Mouse (Mus musculus) hindbrain, embryonic 11.5 days (tissue): Measurements from ENCODE around the gene Tshz2. TPM values are rescaled to one million over a fixed set of nuclear protein-coding genes. Genes with fewer than 3 reads are reported as not detected.

Experiments used
- ATAC-seq: fragments of 200-750 bp; cut with Nextera tagmentation; 2 replicates; pipeline ENCODE4 v1.8.0; 2017; ENCODE audit warnings: mild to moderate bottlenecking, moderate TSS enrichment, moderate library complexity; ENCODE audit not compliant: low FRiP score
- DNase-seq: peaks from one replicate; pipeline ENCODE4 v3.0.0-alpha.2; 2015; ENCODE audit warnings: low spot score
- H3K27ac ChIP-seq: fragments of 300-500 bp; sonication (generic); 2 replicates; pipeline ENCODE4 v1.5.1; 2014; ENCODE audit warnings: mild to moderate bottlenecking, low read depth, low read length
- H3K27me3 ChIP-seq: fragments of 300-500 bp; sonication (generic); 2 replicates; pipeline ENCODE4 v1.6.1; 2014; ENCODE audit warnings: mild to moderate bottlenecking, low read length, moderate library complexity, mixed read lengths; ENCODE audit not compliant: control insufficient read depth, insufficient read depth
- H3K36me3 ChIP-seq: fragments of 300-500 bp; sonication (generic); 2 replicates; pipeline ENCODE4 v1.6.1; 2014; ENCODE audit warnings: mild to moderate bottlenecking, low read length, moderate library complexity, mixed read lengths; ENCODE audit not compliant: control insufficient read depth, insufficient read depth
- H3K4me1 ChIP-seq: fragments of 300-500 bp; sonication (generic); replicated peaks from 2 replicates; pipeline ENCODE4 v1.6.1; 2014; ENCODE audit warnings: low read length, mixed read lengths; ENCODE audit not compliant: control insufficient read depth, insufficient read depth
- H3K4me2 ChIP-seq: fragments of 300-500 bp; sonication (generic); replicated peaks from 2 replicates; pipeline ENCODE4 v1.6.1; 2014; ENCODE audit warnings: mild to moderate bottlenecking, low read depth, low read length
- H3K4me3 ChIP-seq: fragments of 300-500 bp; sonication (generic); 2 replicates; pipeline ENCODE4 v1.5.1; 2014; ENCODE audit warnings: low read depth, low read length
- H3K9ac ChIP-seq: fragments of 300-500 bp; sonication (generic); 2 replicates; pipeline ENCODE4 v1.6.1; 2014; ENCODE audit warnings: low read depth, low read length
- H3K9me3 ChIP-seq: fragments of 300-500 bp; sonication (generic); 2 replicates; pipeline ENCODE4 v1.6.1; 2016; ENCODE audit warnings: low read length; ENCODE audit not compliant: control insufficient read depth
- WGBS: fragments of 180-500 bp; shearing (Covaris S2); extraction: QIAGEN DNeasy Blood & Tissue Kit; methylation state at CpG from one replicate; pipeline ENCODE4 v1.1.7; 2014; 5-methylcytosine and 5-hydroxymethylcytosine counted together
- polyA plus RNA-seq: library from polyadenylated mRNA; unstranded; fragments of >200 nt; fragmentation: Nextera tagmentation; extraction: Ambion mirVana; gene quantifications from 2 replicates; pipeline ENCODE4 v1.2.1, GENCODE M21; 2014

The Tshz2 gene
- polyA plus RNA-seq, 1 experiment from 2014 or later = 6.4 TPM

- no peak overlapping the region for H3K4me2 ChIP-seq
- H3K4me3 ChIP-seq = no peak overlapping the region
- no peaks in the 10 kb centered on the region; the same call in none of the 2 replicates for H3K4me1 ChIP-seq
- H3K27ac ChIP-seq = no peak overlapping the region
- H3K9me3 ChIP-seq = no peaks in the 10 kb centered on the region
- H3K9ac ChIP-seq = no peak overlapping the region
- ATAC-seq = no peak
- no peak for DNase-seq
- no peaks in the 10 kb centered on the region for H3K36me3 ChIP-seq
- no peaks in the 10 kb centered on the region for H3K27me3 ChIP-seq
- 70% methylated on average over 4 of the region's 4 CpGs for WGBS
These were observed 3.6 kb downstream of the Tshz2 start for GRCm38 (mm10) chr2:169636414-169636813.

DNA sequence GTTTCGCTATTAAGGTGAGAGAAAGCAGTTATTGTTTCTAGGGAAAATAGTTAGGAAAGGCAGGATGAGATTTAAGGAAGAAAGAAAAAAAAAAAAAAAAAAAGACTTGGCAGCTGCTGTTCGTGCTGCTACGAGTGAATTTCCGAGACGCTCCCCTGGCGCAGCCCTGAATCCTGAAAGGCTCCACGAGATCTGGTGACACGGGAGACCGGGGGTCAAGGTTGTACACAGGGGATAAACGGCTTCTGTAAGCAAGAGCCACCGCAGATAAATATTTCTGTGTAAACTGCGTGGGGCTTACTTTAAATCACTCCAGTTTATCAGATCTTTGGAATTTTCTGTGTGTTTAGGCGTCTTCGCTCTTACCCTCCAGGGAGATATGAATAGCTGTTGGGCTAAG is 8.7 kb downstream of the Tshz2 start:
- 73% methylated on average over 14 of the region's 14 CpGs for WGBS
- Histone ChIP-seq H3K27ac (no peak overlapping the region), H3K4me3 (no peak overlapping the region), H3K9ac (no peak overlapping the region), H3K4me1 (no peaks in the 10 kb centered on the region; the same call in 1 of the 2 replicates), H3K4me2 (no peak overlapping the region), H3K9me3 (no peaks in the 10 kb centered on the region), H3K36me3 (no peaks in the 10 kb centered on the region), H3K27me3 (no peaks in the 10 kb centered on the region)
- DNase-seq = no peak
- ATAC-seq = no peak

DNA sequence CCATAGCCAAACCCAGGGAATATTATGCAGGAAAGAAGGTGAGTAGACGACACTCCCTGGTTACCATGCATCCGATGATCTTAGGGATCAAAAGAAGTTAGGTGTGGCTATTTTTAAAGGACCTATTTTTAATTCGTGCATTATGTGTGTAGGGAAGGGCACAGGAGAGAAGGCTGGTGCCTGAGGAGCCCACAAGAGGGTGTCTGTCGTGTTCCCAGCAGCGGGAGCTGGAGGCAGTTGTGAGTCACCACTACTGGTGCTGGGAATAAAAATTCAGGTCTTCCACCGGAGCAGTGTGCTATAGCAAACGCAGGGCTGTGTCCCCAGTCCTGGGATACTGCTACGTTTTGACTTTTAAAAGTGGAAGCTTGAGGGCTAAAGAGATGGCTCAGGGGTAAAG is 9.6 kb downstream of the Tshz2 start:
- DNase-seq = no peak
- ATAC-seq = no peak
- no peak overlapping the region for H3K9ac ChIP-seq
- no peaks in the 10 kb centered on the region; the same call in 1 of the 2 replicates for H3K4me1 ChIP-seq
- H3K27ac ChIP-seq = no peak overlapping the region
- WGBS = 91% methylated on average over 8 of the region's 8 CpGs
- H3K4me3 ChIP-seq = no peak overlapping the region
- H3K36me3 ChIP-seq = no peaks in the 10 kb centered on the region
- H3K27me3 ChIP-seq = no peaks in the 10 kb centered on the region
- H3K9me3 ChIP-seq = no peaks in the 10 kb centered on the region
- no peak overlapping the region for H3K4me2 ChIP-seq

- no peak for ATAC-seq
- Histone ChIP-seq H3K4me3 (no peak overlapping the region), H3K4me2 (no peak overlapping the region), H3K27me3 (no peaks in the 10 kb centered on the region), H3K4me1 (no peaks in the 10 kb centered on the region), H3K27ac (no peak overlapping the region), H3K9ac (no peak overlapping the region), H3K36me3 (no peaks in the 10 kb centered on the region), H3K9me3 (no peaks in the 10 kb centered on the region)
- DNase-seq = no peak
- 91% methylated on average over 7 of the region's 7 CpGs for WGBS
These were observed 14.3 kb downstream of the Tshz2 start for GRCm38 (mm10) chr2:169647091-169647490.

DNA sequence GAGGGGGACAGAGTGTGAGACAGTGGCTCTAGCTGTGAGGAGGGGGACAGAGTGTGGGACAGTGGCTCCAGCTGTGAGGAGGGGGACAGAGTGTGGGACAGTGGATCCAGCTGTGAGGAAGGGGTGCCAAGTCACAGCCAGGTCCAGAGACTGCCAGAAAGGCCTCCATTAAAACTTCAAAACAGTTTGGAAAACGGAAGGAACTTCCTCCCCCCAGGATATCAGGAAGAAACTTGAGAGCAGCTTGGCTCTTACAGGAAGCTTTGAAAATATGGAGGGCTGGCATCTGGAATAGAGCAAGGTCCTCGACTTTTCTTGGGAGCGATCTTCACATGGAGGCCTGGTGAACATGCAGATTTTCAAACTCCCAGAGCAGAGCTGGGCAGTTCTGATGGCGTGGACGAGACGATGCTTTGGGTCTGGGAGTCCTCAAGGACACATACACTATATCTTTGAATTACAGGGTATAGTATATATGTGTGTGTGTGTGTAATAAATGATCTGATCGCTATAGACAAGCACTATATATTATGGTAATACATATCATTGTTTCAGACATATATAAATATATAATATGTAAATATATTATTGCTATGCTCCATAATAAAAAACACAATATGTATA is 16.6 kb downstream of the Tshz2 start:
- WGBS = 73% methylated on average over 7 of the region's 7 CpGs

GRCm38 (mm10) chr2:169653282-169653681 is 20.5 kb downstream of the Tshz2 start:
- Histone ChIP-seq H3K27ac (no peak overlapping the region), H3K36me3 (no peaks in the 10 kb centered on the region), H3K27me3 (no peaks in the 10 kb centered on the region), H3K4me2 (no peak overlapping the region), H3K4me3 (no peak overlapping the region), H3K9me3 (no peaks in the 10 kb centered on the region), H3K4me1 (no peaks in the 10 kb centered on the region), H3K9ac (no peak overlapping the region)
- ATAC-seq (no peak), DNase-seq (no peak)
- 90% methylated on average over 1 of the region's 1 CpGs for WGBS

More for the DNA sequence above, 16.6 kb downstream of the Tshz2 start:
- ATAC-seq (no peak), DNase-seq (no peak)
- H3K4me3 ChIP-seq = no peak overlapping the region
- no peak overlapping the region for H3K4me2 ChIP-seq
- no peaks in the 10 kb centered on the region for H3K27me3 ChIP-seq
- H3K9ac ChIP-seq = no peak overlapping the region
- no peaks in the 10 kb centered on the region for H3K4me1 ChIP-seq
- H3K27ac ChIP-seq = no peak overlapping the region
- no peaks in the 10 kb centered on the region for H3K9me3 ChIP-seq
- no peaks in the 10 kb centered on the region for H3K36me3 ChIP-seq

DNA sequence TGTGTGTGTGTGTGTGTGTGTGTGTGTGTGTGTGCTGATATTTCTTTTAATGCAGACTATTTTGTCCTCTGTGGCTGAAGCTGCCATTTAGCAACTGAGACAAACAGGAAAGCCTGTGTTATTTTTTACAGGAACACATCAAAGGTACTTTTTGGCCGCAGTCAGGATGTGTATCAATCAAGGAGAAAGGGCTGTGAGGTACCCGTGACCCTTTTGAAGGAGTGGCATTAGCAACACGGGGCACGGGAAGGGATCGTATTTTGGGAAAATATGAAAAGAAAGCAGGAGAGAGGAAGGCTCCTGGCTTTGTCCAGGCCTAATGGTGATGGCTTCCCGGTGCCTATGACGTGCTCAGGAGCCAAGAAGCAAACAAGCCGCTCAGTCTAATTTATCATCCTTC is 31.0 kb downstream of the Tshz2 start:
- H3K9ac ChIP-seq = no peak overlapping the region
- H3K27ac ChIP-seq = no peak overlapping the region
- no peaks in the 10 kb centered on the region for H3K27me3 ChIP-seq
- 57% methylated on average over 8 of the region's 8 CpGs for WGBS
- H3K36me3 ChIP-seq = no peaks in the 10 kb centered on the region
- no peaks in the 10 kb centered on the region for H3K9me3 ChIP-seq
- DNase-seq (no peak), ATAC-seq (no peak)
- no peak overlapping the region for H3K4me2 ChIP-seq
- no peaks in the 10 kb centered on the region for H3K4me1 ChIP-seq
- H3K4me3 ChIP-seq = no peak overlapping the region

- no peak overlapping the region for H3K4me3 ChIP-seq
- 85% methylated on average over 7 of the region's 7 CpGs for WGBS
- no peaks in the 10 kb centered on the region for H3K36me3 ChIP-seq
- no peak overlapping the region for H3K9ac ChIP-seq
- ATAC-seq (no peak), DNase-seq (no peak)
- no peaks in the 10 kb centered on the region for H3K27me3 ChIP-seq
- H3K4me1 ChIP-seq = no peaks in the 10 kb centered on the region
- H3K9me3 ChIP-seq = no peaks in the 10 kb centered on the region
- H3K27ac ChIP-seq = no peak overlapping the region
- H3K4me2 ChIP-seq = no peak overlapping the region
These were observed 38.5 kb downstream of the Tshz2 start for GRCm38 (mm10) chr2:169671264-169671663.

DNA sequence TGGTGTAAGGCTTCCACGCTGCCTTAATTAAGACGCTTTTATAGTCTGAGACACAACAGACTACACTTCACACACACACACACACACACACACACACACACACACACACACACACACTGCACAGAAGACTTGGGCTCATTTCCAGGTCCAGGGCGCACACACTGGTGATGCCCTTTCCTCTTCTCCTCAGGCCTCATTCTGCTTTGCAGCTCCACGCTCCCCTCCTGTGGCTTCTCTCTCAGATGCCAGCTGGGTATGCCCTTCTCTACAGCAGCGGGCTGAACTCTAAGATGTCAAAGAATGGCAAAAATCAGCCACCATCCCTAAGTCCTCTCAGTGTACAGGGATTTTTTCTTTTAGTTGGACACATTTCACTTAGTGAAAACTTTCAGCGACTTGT is 41.0 kb downstream of the Tshz2 start:
- H3K9me3 ChIP-seq = no peaks in the 10 kb centered on the region
- no peaks in the 10 kb centered on the region for H3K4me1 ChIP-seq
- no peak overlapping the region for H3K27ac ChIP-seq
- 87% methylated on average over 6 of the region's 6 CpGs for WGBS
- H3K27me3 ChIP-seq = no peaks in the 10 kb centered on the region
- ATAC-seq (no peak), DNase-seq (no peak)
- no peak overlapping the region for H3K4me3 ChIP-seq
- H3K4me2 ChIP-seq = no peak overlapping the region
- H3K36me3 ChIP-seq = no peaks in the 10 kb centered on the region
- no peak overlapping the region for H3K9ac ChIP-seq
